Mouse (Mus musculus) erythroblast, embryonic 14.5 days (primary cell): ENCODE data around the gene Ovol2. TPM values are rescaled to one million over a fixed set of nuclear protein-coding genes. Genes with fewer than 3 reads are reported as not detected.

Source experiments
- H3K27me3 ChIP-seq: 2 replicates; pipeline ENCODE4 v1.6.1; 2012; ENCODE audit warnings: inconsistent platforms; ENCODE audit not compliant: control insufficient read depth
- H3K36me3 ChIP-seq: 2 replicates; pipeline ENCODE4 v1.6.1; 2012; ENCODE audit warnings: mild to moderate bottlenecking, inconsistent platforms; ENCODE audit not compliant: control insufficient read depth
- H3K4me1 ChIP-seq: 2 replicates; pipeline ENCODE4 v1.6.1; 2012; ENCODE audit warnings: inconsistent platforms; ENCODE audit not compliant: control insufficient read depth
- H3K4me3 ChIP-seq: replicated peaks from 2 replicates; pipeline ENCODE3; 2012; ENCODE audit warnings: moderate library complexity, mild to moderate bottlenecking, inconsistent platforms
- H3K9me3 ChIP-seq: 2 replicates; pipeline ENCODE4 v1.6.1; 2012; ENCODE audit warnings: low read length, inconsistent platforms, mixed read lengths; ENCODE audit not compliant: control insufficient read depth
- GATA1 ChIP-seq: IDR thresholded peaks from 2 replicates; pipeline ENCODE4 v1.6.1; 2012; ENCODE audit warnings: low read length, inconsistent platforms, mixed read lengths
- TAL1 ChIP-seq: IDR thresholded peaks from 3 replicates; pipeline ENCODE4 v1.6.1; 2012; ENCODE audit warnings: low read length, inconsistent platforms, mixed read lengths
- polyA plus RNA-seq: library from polyadenylated mRNA; stranded (reverse); fragments of >175 nt; gene quantifications from 2 replicates; pipeline ENCODE4 v1.2.3, GENCODE M21; 2012

Ovol2 gene
- polyA plus RNA-seq, result not detected in 2 replicates

DNA sequence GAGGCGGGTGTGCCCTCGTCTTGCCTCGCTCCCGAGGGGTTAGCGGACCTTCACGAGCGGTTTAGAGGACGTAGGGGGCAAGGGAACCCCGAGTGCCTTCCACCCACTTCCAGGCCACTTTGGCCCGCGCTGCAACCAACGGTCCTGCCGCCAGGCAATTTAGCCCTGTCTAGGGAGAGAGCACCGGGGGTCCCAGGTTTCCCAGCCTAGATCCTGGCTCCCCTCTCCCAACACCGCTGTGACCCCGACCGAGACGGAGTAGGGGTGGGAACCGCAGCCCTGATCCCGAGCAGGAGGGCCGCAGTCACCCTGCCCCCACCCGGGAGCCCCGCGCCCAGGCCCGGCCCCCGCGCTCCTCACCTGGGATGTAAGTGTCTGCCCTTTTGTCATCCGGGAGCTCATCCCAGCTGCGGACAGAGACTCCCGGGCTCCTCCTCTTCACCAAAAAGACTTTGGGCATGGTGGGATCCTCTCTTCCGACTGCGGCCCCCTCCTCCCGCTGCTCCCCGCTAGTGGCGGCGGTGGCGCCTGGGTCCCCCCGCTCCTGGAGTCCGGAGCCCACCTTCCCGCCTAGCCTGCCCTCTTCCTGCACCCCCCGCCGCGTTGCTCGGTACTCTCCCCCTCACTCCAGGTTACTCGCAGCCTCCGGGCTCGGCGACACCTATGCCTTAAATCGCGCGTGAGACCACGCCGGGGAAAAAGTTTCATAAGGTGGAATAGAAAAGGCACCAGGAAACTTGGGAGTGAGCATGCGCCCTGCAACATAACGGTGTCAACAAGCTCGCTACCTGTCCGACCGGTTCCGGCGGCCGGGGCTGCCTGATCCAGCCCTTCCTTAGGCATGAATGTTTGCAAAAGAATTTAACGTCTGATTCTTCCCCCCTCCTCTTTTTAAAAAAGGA, at the start of gene Ovol2:
Ovol2 (minus strand) TSS at position 746 of the 902 bp plus-strand sequence.
- peaks cover 2% of the 10 kb centered on the region for H3K4me1 ChIP-seq
- H3K36me3 ChIP-seq, result no peaks in the 10 kb centered on the region
- no peak for TF ChIP-seq GATA1
- no peak for TF ChIP-seq TAL1
- peaks cover 81% of the 10 kb centered on the region for H3K27me3 ChIP-seq
- peak within 1 kb of the TSS; percentile 18 for H3K4me3 ChIP-seq
- H3K9me3 ChIP-seq, result peaks cover 3% of the 10 kb centered on the region; the same call in 1 of the 2 replicates

DNA sequence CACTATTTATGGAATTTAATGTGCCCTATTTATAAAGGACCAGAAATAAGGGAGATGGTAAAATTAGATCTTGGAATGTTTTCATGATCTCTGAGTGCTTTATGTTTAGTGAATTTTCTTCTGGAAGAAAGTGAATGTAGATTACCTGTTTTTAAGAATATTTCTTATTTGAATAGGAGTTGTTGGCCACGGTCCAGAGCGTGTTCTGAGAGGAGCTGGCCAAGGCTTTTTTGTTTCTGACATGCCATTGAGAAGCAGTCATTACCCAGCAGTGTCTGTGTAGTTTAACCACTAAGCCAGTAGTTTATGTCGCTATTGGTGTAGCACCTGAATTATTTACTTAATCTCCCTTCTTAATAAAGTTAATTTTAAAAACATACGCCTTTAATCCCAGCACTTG, 49.8 kb upstream of the Ovol2 start:
- H3K36me3 ChIP-seq, result peaks cover 86% of the 10 kb centered on the region
- no peaks in the 10 kb centered on the region for H3K27me3 ChIP-seq
- H3K4me1 ChIP-seq, result peaks cover 17% of the 10 kb centered on the region
- H3K4me3 ChIP-seq, result no peak overlapping the region
- TF ChIP-seq GATA1 (no peak), TAL1 (no peak)
- H3K9me3 ChIP-seq, result no peaks in the 10 kb centered on the region

DNA sequence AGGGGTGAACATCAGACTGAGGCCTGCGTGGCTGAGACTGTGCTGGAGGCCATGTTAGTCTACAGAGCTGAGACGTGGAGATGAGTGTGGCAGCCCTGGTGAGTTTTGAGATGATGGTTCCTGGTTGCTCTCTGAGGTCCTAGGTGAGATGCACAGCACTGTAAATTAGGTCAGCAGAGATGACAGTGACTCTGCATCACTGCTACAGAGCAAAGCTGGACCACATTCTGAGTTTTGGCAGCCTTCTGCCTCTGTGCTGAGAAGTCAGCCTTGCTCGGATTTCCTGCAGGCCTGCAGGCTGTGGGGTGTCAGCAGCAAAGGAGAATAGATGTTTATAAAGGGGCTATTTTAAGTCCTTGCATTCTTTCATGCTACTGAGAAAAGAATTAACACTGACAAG, 49.3 kb upstream of the Ovol2 start:
- TF ChIP-seq TAL1, result no peak
- TF ChIP-seq GATA1, result no peak
- Histone ChIP-seq H3K27me3 (no peaks in the 10 kb centered on the region), H3K4me1 (peaks cover 17% of the 10 kb centered on the region), H3K9me3 (no peaks in the 10 kb centered on the region), H3K4me3 (no peak overlapping the region), H3K36me3 (peaks cover 86% of the 10 kb centered on the region)

DNA sequence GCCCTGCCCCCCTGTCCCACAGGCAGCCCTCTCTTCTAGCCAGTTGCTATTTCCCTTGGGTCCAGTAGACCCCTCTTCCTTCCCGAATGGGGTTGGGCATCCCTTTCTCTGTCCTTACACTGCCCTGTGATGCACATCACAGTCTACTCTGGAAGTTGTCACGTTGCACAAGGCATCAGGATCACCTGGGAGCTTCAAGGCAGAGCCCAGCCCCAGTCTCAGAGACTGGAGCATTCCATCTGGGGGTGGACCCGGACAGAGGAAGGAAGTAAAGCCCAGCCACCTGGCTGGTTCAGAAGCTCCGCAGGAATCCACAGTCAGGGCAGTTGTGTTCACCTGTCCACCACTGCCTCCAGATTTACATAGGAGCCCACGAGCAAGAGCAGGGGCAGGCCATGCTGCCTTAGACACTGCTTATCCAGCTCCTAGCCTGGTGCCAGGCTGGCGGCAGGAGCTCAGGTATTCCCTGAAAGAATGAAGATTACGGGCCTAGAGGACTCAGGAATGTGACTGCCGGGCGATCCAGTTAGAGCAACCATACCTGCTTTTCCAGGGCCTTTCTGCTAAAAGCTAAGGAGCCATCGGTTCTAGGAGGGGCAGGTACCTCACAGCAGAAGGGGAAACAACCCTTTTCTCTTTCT, 43.2 kb upstream of the Ovol2 start:
- no peak for TF ChIP-seq TAL1
- no peak for TF ChIP-seq GATA1
- Histone ChIP-seq H3K4me3 (no peak overlapping the region), H3K9me3 (no peaks in the 10 kb centered on the region), H3K4me1 (peaks cover 8% of the 10 kb centered on the region), H3K36me3 (peaks cover 69% of the 10 kb centered on the region), H3K27me3 (no peaks in the 10 kb centered on the region)

DNA sequence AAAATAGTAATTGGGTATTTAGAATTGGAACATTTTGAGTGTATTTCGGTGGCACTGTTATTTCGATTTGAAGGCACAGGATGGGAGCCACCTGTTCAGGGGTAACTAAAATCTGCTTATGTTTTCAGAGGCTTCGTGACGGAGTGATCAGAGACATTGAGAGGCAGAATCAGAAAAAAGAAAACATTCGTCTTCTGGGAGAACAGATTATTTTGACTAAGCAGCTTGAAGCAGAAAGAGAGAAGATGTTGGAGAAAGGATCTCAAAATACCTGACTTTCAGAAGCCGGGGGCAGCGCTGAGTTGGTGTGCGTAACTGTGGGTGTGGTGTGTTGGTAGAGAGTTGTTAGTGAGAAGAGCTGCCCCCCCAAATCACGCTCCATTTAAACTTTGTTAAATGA, 41.1 kb upstream of the Ovol2 start:
- Histone ChIP-seq H3K27me3 (no peaks in the 10 kb centered on the region), H3K36me3 (peaks cover 51% of the 10 kb centered on the region), H3K4me1 (peaks cover 25% of the 10 kb centered on the region), H3K4me3 (no peak overlapping the region), H3K9me3 (no peaks in the 10 kb centered on the region)
- TF ChIP-seq TAL1 (no peak), GATA1 (no peak)

DNA sequence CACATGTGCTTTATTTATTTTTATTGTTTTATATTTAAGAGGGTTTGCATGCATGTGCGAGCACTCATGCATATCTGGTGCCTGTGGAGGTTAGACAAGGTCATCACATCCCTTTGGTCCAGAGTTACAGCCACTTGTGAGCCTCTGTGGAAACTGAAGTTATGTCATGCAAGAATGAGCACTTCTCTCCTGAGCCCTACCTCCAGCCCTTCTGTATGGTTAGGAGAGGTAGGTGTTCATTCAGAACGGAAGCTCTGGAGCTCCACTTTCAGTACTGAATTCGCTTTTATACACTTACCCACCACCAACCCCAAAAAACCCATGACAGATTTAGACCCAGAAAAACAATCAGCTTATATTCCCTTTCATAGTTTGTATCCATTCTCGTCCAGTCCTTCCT, 39.6 kb upstream of the Ovol2 start:
- peaks cover 27% of the 10 kb centered on the region for H3K4me1 ChIP-seq
- H3K9me3 ChIP-seq, result no peaks in the 10 kb centered on the region

DNA sequence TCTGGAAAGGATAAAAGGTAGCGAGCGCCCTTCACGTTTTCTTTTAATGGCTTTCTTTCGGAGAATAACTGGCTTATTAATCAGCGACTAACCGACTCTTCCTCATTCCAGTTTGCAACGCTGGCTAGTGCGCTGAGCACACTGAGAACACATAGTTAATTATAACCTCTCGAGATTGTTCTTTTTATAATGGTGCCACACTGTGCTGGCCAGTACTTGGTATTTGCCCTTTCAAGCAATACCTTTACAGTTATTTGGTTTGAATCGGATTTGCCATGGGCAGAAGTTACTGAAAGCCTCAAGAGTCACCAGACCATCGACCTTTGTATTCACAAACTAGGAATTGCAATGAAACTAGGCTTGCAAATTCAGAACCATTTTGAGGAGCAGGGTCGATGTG, 37.6 kb upstream of the Ovol2 start:
- H3K4me3 ChIP-seq, result peak overlapping the region; percentile 77
- H3K27me3 ChIP-seq, result no peaks in the 10 kb centered on the region
- peaks cover 27% of the 10 kb centered on the region for H3K4me1 ChIP-seq
- peaks cover 21% of the 10 kb centered on the region for H3K36me3 ChIP-seq
- H3K9me3 ChIP-seq, result no peaks in the 10 kb centered on the region
- TF ChIP-seq TAL1, result no peak

More for the DNA sequence above, 39.6 kb upstream of the Ovol2 start:
- TF ChIP-seq TAL1 (no peak), GATA1 (no peak)
- Histone ChIP-seq H3K4me3 (no peak overlapping the region), H3K36me3 (peaks cover 38% of the 10 kb centered on the region), H3K27me3 (no peaks in the 10 kb centered on the region)

DNA sequence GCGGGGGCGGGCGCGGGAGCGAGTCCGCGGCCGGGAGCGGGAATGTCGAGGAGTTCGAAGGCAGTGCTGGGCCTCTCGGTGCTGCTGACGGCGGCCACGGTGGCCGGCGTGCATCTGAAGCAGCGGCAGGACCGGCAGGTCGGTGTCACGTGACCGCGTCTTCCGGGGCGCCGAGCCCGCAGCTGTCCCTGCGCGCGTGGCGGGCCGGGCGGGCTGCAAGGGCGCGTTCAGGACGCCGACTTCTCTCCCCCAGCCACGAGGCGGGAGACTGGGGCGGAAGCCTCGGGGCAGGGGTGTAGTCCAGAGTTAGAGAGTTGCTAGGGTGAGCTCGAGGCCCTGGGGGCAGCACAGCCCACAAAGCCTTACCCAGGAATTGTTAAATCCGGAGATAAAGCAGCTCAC, 37.1 kb upstream of the Ovol2 start:
- TF ChIP-seq TAL1 (no peak), GATA1 (no peak)
- Histone ChIP-seq H3K9me3 (no peaks in the 10 kb centered on the region), H3K4me3 (peak overlapping the region; percentile 77), H3K36me3 (peaks cover 16% of the 10 kb centered on the region), H3K27me3 (no peaks in the 10 kb centered on the region), H3K4me1 (peaks cover 27% of the 10 kb centered on the region)

DNA sequence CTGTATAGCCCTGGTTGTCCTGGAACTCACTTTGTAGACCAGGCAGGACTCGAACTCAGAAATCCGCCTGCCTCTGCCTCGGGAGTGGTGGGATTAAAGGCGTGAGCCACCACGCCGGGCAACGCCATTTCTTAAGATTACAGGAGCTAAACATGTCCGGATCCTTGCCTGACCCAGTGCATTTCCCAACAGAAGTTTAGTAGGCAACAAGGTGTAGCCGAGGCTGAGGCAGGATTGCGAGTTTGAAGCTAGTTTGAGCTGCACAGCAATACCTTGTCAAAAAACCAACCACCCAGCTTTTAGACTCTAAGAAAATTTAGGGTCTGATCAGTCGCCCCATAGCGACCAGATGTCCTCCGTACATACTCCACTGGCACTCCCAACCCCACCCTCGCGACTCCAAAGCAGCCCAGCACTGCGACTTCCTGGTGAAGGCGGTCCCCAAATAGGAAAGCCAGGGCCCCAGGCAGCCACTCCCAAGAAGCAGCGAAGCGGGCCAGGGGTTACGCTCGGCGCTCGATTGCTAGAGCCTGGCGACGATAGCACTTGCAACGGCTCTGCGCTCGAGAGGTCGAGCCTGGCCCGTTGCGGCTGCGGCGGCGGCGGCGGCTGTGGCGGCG, 36.6 kb upstream of the Ovol2 start, which contains the start of the genes Kat14 and Pet117:
Kat14 (plus strand) TSS at position 584 of the 620 bp plus-strand sequence.
Pet117 (plus strand) TSS at position 597 of the 620 bp plus-strand sequence.
- TF ChIP-seq TAL1 (no peak), GATA1 (no peak)

More for the DNA sequence above, 36.6 kb upstream of the Ovol2 start, which contains the start of the genes Kat14 and Pet117:
- no peaks in the 10 kb centered on the region for H3K9me3 ChIP-seq
- H3K4me1 ChIP-seq, result peaks cover 27% of the 10 kb centered on the region
- peaks cover 11% of the 10 kb centered on the region for H3K36me3 ChIP-seq
- peak within 1 kb of the TSS; percentile 77 for H3K4me3 ChIP-seq
- H3K27me3 ChIP-seq, result no peaks in the 10 kb centered on the region
